Mouse (Mus musculus) bone marrow, adult 2 months (tissue): ENCODE data around the gene Zfp809.

Experiments
- CTCF ChIP-seq: fragments of 200-500 bp; IDR thresholded peaks from 2 replicates; pipeline ENCODE4 v1.5.1; 2011; ENCODE audit warnings: low read length, control low read depth; ENCODE audit not compliant: control insufficient read depth, insufficient read depth
- POLR2A ChIP-seq: fragments of 200-500 bp; IDR thresholded peaks from 2 replicates; pipeline ENCODE4 v1.6.1; 2011; ENCODE audit warnings: low read depth, mild to moderate bottlenecking, control low read depth, low read length, borderline replicate concordance; ENCODE audit not compliant: control insufficient read depth

GRCm38 (mm10) chr9:22217858-22218493, 7.5 kb upstream of the Zfp809 start:
- TF ChIP-seq CTCF: no peak
- TF ChIP-seq POLR2A: no peak
